Mouse (Mus musculus) hindbrain, embryonic 10.5 days (tissue): ENCODE measurements around the gene Rilp. TPM values are rescaled to one million over a fixed set of nuclear protein-coding genes. Genes with fewer than 3 reads are reported as not detected.

Source experiments
- DNase-seq: peaks from one replicate; pipeline ENCODE4 v3.0.0-alpha.2; 2017; ENCODE audit warnings: low spot score
- H3K27ac ChIP-seq: fragments of 300-500 bp; sonication (generic); 2 replicates; pipeline ENCODE4 v1.5.1; 2016; ENCODE audit warnings: mild to moderate bottlenecking, moderate library complexity
- H3K27me3 ChIP-seq: fragments of 300-500 bp; sonication (generic); 2 replicates; pipeline ENCODE4 v1.6.1; 2016; ENCODE audit warnings: mild to moderate bottlenecking; ENCODE audit not compliant: poor library complexity, insufficient read depth, severe bottlenecking
- H3K36me3 ChIP-seq: fragments of 300-500 bp; sonication (generic); 2 replicates; pipeline ENCODE4 v1.6.1; 2016; ENCODE audit warnings: mild to moderate bottlenecking, moderate library complexity
- H3K4me1 ChIP-seq: fragments of 300-500 bp; sonication (generic); replicated peaks from 2 replicates; pipeline ENCODE4 v1.6.1; 2016; ENCODE audit warnings: mild to moderate bottlenecking
- H3K4me3 ChIP-seq: fragments of 300-500 bp; sonication (generic); 2 replicates; pipeline ENCODE4 v1.5.1; 2016; ENCODE audit warnings: mild to moderate bottlenecking, moderate library complexity
- H3K9me3 ChIP-seq: fragments of 300-500 bp; sonication (generic); 2 replicates; pipeline ENCODE4 v1.6.1; 2016; ENCODE audit warnings: mild to moderate bottlenecking, moderate library complexity
- WGBS: fragments of 180-500 bp; shearing (Covaris S2); methylation state at CpG from one replicate; pipeline ENCODE4 v1.1.7; 2016; 5-methylcytosine and 5-hydroxymethylcytosine counted together
- microRNA counts: library from miRNA; unstranded; fragments of <30 nt; microRNA quantifications from one replicate; lab custom pipeline; 2017
- polyA plus RNA-seq: library from polyadenylated mRNA; unstranded; fragments of >200 nt; fragmentation: Nextera tagmentation; extraction: Ambion mirVana; gene quantifications from 2 replicates; pipeline ENCODE4 v1.2.1, GENCODE M21; 2016

The Rilp gene
- polyA plus RNA-seq, 1 experiment from 2014 or later, result 0.65 TPM

- Histone ChIP-seq H3K27ac (peak overlapping the region; percentile 75), H3K4me3 (no peak overlapping the region), H3K27me3 (no peaks in the 10 kb centered on the region), H3K36me3 (peaks cover 9% of the 10 kb centered on the region; the same call in 1 of the 2 replicates), H3K9me3 (0 out of 2 replicates have a peak, but pooled peaks cover 2% of the 10 kb centered on the region), H3K4me1 (peaks cover 20% of the 10 kb centered on the region)
- WGBS, result 63% methylated on average over 6 of the region's 6 CpGs
- DNase-seq, result no peak
Observed at GRCm38 (mm10) chr11:75557142-75557541, 47.2 kb downstream of the Rilp start.

GRCm38 (mm10) chr11:75558101-75558500, 48.2 kb downstream of the Rilp start:
- peaks cover 10% of the 10 kb centered on the region for H3K4me1 ChIP-seq
- H3K4me3 ChIP-seq, result no peak overlapping the region
- no peaks in the 10 kb centered on the region for H3K27me3 ChIP-seq
- 0 out of 2 replicates have a peak, but pooled peaks cover 2% of the 10 kb centered on the region for H3K9me3 ChIP-seq
- DNase-seq, result no peak
- no peak overlapping the region for H3K27ac ChIP-seq
- 94% methylated on average over 1 of the region's 1 CpGs for WGBS
- peaks cover 15% of the 10 kb centered on the region for H3K36me3 ChIP-seq

GRCm38 (mm10) chr11:75559870-75560504, 50.1 kb downstream of the Rilp start:
- H3K27ac ChIP-seq, result no peak overlapping the region

GRCm38 (mm10) chr11:75560530-75561409, 50.9 kb downstream of the Rilp start:
- H3K9me3 ChIP-seq, result 0 out of 2 replicates have a peak, but pooled peaks cover 2% of the 10 kb centered on the region
- no peak for DNase-seq
- H3K27ac ChIP-seq, result no peak overlapping the region
- H3K36me3 ChIP-seq, result peaks cover 16% of the 10 kb centered on the region
- H3K4me3 ChIP-seq, result no peak overlapping the region
- WGBS, result 82% methylated on average over 14 of the region's 14 CpGs
- H3K4me1 ChIP-seq, result peaks cover 13% of the 10 kb centered on the region
- H3K27me3 ChIP-seq, result no peaks in the 10 kb centered on the region

More at GRCm38 (mm10) chr11:75559870-75560504, 50.1 kb downstream of the Rilp start:
- peaks cover 12% of the 10 kb centered on the region for H3K4me1 ChIP-seq
- peaks cover 16% of the 10 kb centered on the region for H3K36me3 ChIP-seq
- H3K27me3 ChIP-seq, result no peaks in the 10 kb centered on the region
- no peak overlapping the region for H3K4me3 ChIP-seq
- 0 out of 2 replicates have a peak, but pooled peaks cover 2% of the 10 kb centered on the region for H3K9me3 ChIP-seq
- 93% methylated on average over 8 of the region's 8 CpGs for WGBS
- DNase-seq, result no peak

- Histone ChIP-seq H3K4me3 (no peak overlapping the region), H3K4me1 (peaks cover 19% of the 10 kb centered on the region), H3K27me3 (no peaks in the 10 kb centered on the region), H3K27ac (no peak overlapping the region), H3K36me3 (peaks cover 16% of the 10 kb centered on the region), H3K9me3 (0 out of 2 replicates have a peak, but pooled peaks cover 2% of the 10 kb centered on the region)
- 84% methylated on average over 5 of the region's 5 CpGs for WGBS
- no peak for DNase-seq
Observed at GRCm38 (mm10) chr11:75561410-75561791, 51.5 kb downstream of the Rilp start.

MicroRNAs within 50 kb of the gene (microRNA counts, 519-probe panel; counts per million panel counts)
- microRNA mmu-miR-22 (lab: Ali Mortazavi, UCI), result 4,676 counts per million, percentile 92 among the panel's probes with 10 or more counts

Other genes with a start within 250 kb of the Rilp start
- gene Rpa1, start 161.8 kb upstream of the Rilp start, polyA plus RNA-seq, result 136 and 178 TPM in 2 replicates
- 14.6 and 17.4 TPM in 2 replicates for gene Smyd4, start 161.7 kb upstream of the Rilp start, polyA plus RNA-seq
- gene Serpinf1, start 87.4 kb upstream of the Rilp start, polyA plus RNA-seq, result 95.3 and 106 TPM in 2 replicates
- gene Serpinf2, start 70.5 kb upstream of the Rilp start, polyA plus RNA-seq, result 0.07 TPM in 1 of 2 replicates, not detected in the other
- gene Wdr81, start 55.4 kb upstream of the Rilp start, polyA plus RNA-seq, result 7.7 and 8.6 TPM in 2 replicates
- gene Tlcd2, start 48.4 kb upstream of the Rilp start, polyA plus RNA-seq, result 11.7 and 12.4 TPM in 2 replicates
- gene Prpf8, start 23.3 kb upstream of the Rilp start, polyA plus RNA-seq, result 74.8 and 78.1 TPM in 2 replicates
- gene Scarf1, start 3.4 kb downstream of the Rilp start, polyA plus RNA-seq, result 4.9 and 6.4 TPM in 2 replicates
- 5.2 and 7.1 TPM in 2 replicates for gene Slc43a2, start 21.6 kb downstream of the Rilp start, polyA plus RNA-seq
- gene Pitpna, start 78.0 kb downstream of the Rilp start, polyA plus RNA-seq, result 68.8 and 80.6 TPM in 2 replicates
- gene Inpp5k, start 120.9 kb downstream of the Rilp start, polyA plus RNA-seq, result 20.6 and 24.9 TPM in 2 replicates
- gene Myo1c, start 140.4 kb downstream of the Rilp start, polyA plus RNA-seq, result 16.4 and 19.0 TPM in 2 replicates
- 107 and 122 TPM in 2 replicates for gene Crk, start 169.2 kb downstream of the Rilp start, polyA plus RNA-seq
- gene Ywhae, start 222.8 kb downstream of the Rilp start, polyA plus RNA-seq, result 1,323 and 1,330 TPM in 2 replicates